Mouse (Mus musculus) liver, embryonic 12.5 days (tissue): ENCODE measurements around the gene Tada3. TPM values are rescaled to one million over a fixed set of nuclear protein-coding genes. Genes with fewer than 3 reads are reported as not detected.

Experiments used
- ATAC-seq: fragments of 200-750 bp; cut with Nextera tagmentation; 2 replicates; pipeline ENCODE4 v1.8.0; 2017; ENCODE audit warnings: moderate number of reproducible peaks, mild to moderate bottlenecking, moderate library complexity
- H3K27ac ChIP-seq: fragments of 300-500 bp; sonication (generic); 2 replicates; pipeline ENCODE4 v1.5.1; 2016; ENCODE audit warnings: mild to moderate bottlenecking
- H3K27me3 ChIP-seq: fragments of 300-500 bp; sonication (generic); replicated peaks from 2 replicates; pipeline ENCODE4 v1.6.1; 2016; ENCODE audit warnings: mild to moderate bottlenecking, moderate library complexity
- H3K36me3 ChIP-seq: fragments of 300-500 bp; sonication (generic); 2 replicates; pipeline ENCODE4 v1.6.1; 2016; ENCODE audit warnings: mild to moderate bottlenecking, moderate library complexity
- H3K4me1 ChIP-seq: fragments of 300-500 bp; sonication (generic); 2 replicates; pipeline ENCODE4 v1.6.1; 2016
- H3K4me2 ChIP-seq: fragments of 300-500 bp; sonication (generic); 2 replicates; pipeline ENCODE4 v1.6.1; 2016; ENCODE audit warnings: mild to moderate bottlenecking, moderate library complexity
- H3K4me3 ChIP-seq: fragments of 300-500 bp; sonication (generic); 2 replicates; pipeline ENCODE4 v1.5.1; 2016; ENCODE audit warnings: mild to moderate bottlenecking, moderate library complexity
- H3K9ac ChIP-seq: fragments of 300-500 bp; sonication (generic); 2 replicates; pipeline ENCODE4 v1.6.1; 2016; ENCODE audit warnings: mild to moderate bottlenecking, moderate library complexity
- H3K9me3 ChIP-seq: fragments of 300-500 bp; sonication (generic); replicated peaks from 2 replicates; pipeline ENCODE4 v1.6.1; 2016; ENCODE audit warnings: mild to moderate bottlenecking, moderate library complexity
- WGBS: fragments of 180-500 bp; shearing (Covaris S2); methylation state at CpG from one replicate; pipeline ENCODE4 v1.1.7; 2016; ENCODE audit not compliant: insufficient replicate concordance; 5-methylcytosine and 5-hydroxymethylcytosine counted together
- polyA plus RNA-seq: library from polyadenylated mRNA; unstranded; fragments of >200 nt; fragmentation: Nextera tagmentation; extraction: Ambion mirVana; gene quantifications from 2 replicates; pipeline ENCODE4 v1.2.1, GENCODE M21; 2016

The Tada3 gene
- polyA plus RNA-seq, 1 experiment from 2014 or later = 33.3 TPM

GRCm38 (mm10) chr6:113404649-113405448 lies 27.2 kb upstream of the Tada3 start:
- 72% methylated on average over 12 of the region's 12 CpGs for WGBS
- Histone ChIP-seq H3K36me3 (peaks cover 20% of the 10 kb centered on the region), H3K4me1 (peaks cover 3% of the 10 kb centered on the region; the same call in 1 of the 2 replicates), H3K9me3 (no peaks in the 10 kb centered on the region), H3K9ac (no peak overlapping the region), H3K4me3 (no peak overlapping the region), H3K27me3 (no peaks in the 10 kb centered on the region), H3K4me2 (no peak overlapping the region), H3K27ac (no peak overlapping the region)
- ATAC-seq = 0 out of 2 replicates have a peak, but pooled peaks have one; percentile 25

- H3K27ac ChIP-seq = no peak overlapping the region
- WGBS = 84% methylated on average over 13 of the region's 13 CpGs
- no peaks in the 10 kb centered on the region for H3K9me3 ChIP-seq
- H3K4me2 ChIP-seq = no peak overlapping the region
- ATAC-seq = no peak
- peaks cover 3% of the 10 kb centered on the region; the same call in 1 of the 2 replicates for H3K4me1 ChIP-seq
- H3K9ac ChIP-seq = no peak overlapping the region
- peaks cover 16% of the 10 kb centered on the region; the same call in 1 of the 2 replicates for H3K36me3 ChIP-seq
- H3K27me3 ChIP-seq = no peaks in the 10 kb centered on the region
- no peak overlapping the region for H3K4me3 ChIP-seq
Observed at GRCm38 (mm10) chr6:113402094-113402493, 24.4 kb upstream of the Tada3 start.

GRCm38 (mm10) chr6:113396270-113397030 lies 18.8 kb upstream of the Tada3 start:
- Histone ChIP-seq H3K36me3 (peaks cover 12% of the 10 kb centered on the region), H3K4me1 (peaks cover 17% of the 10 kb centered on the region), H3K9ac (no peak overlapping the region), H3K27me3 (peaks cover 21% of the 10 kb centered on the region), H3K4me2 (no peak overlapping the region), H3K9me3 (0 out of 2 replicates have a peak, but pooled peaks cover 2% of the 10 kb centered on the region), H3K4me3 (no peak overlapping the region), H3K27ac (no peak overlapping the region)
- no peak for ATAC-seq
- WGBS = 79% methylated on average over 10 of the region's 10 CpGs

GRCm38 (mm10) chr6:113395501-113395900 lies 17.8 kb upstream of the Tada3 start:
- WGBS = 83% methylated on average over 6 of the region's 6 CpGs
- no peak overlapping the region for H3K9ac ChIP-seq
- H3K4me2 ChIP-seq = no peak overlapping the region
- H3K27me3 ChIP-seq = peaks cover 27% of the 10 kb centered on the region
- no peak for ATAC-seq
- peaks cover 19% of the 10 kb centered on the region for H3K36me3 ChIP-seq
- H3K9me3 ChIP-seq = 0 out of 2 replicates have a peak, but pooled peaks cover 2% of the 10 kb centered on the region
- H3K4me1 ChIP-seq = peaks cover 18% of the 10 kb centered on the region
- H3K4me3 ChIP-seq = no peak overlapping the region
- no peak overlapping the region for H3K27ac ChIP-seq

- Histone ChIP-seq H3K4me3 (no peak overlapping the region), H3K27me3 (peaks cover 27% of the 10 kb centered on the region), H3K27ac (no peak overlapping the region), H3K9me3 (0 out of 2 replicates have a peak, but pooled peaks cover 2% of the 10 kb centered on the region), H3K9ac (no peak overlapping the region), H3K4me1 (peaks cover 18% of the 10 kb centered on the region), H3K4me2 (no peak overlapping the region), H3K36me3 (peaks cover 24% of the 10 kb centered on the region)
- WGBS = 88% methylated on average over 11 of the region's 11 CpGs
- ATAC-seq = no peak
Observed at GRCm38 (mm10) chr6:113394811-113395210, 17.1 kb upstream of the Tada3 start.

GRCm38 (mm10) chr6:113393951-113394350 lies 16.3 kb upstream of the Tada3 start:
- Histone ChIP-seq H3K4me3 (no peak overlapping the region), H3K36me3 (peaks cover 32% of the 10 kb centered on the region), H3K9me3 (0 out of 2 replicates have a peak, but pooled peaks cover 2% of the 10 kb centered on the region), H3K9ac (no peak overlapping the region), H3K27me3 (peaks cover 27% of the 10 kb centered on the region), H3K27ac (no peak overlapping the region), H3K4me1 (peaks cover 18% of the 10 kb centered on the region), H3K4me2 (no peak overlapping the region)
- no peak for ATAC-seq
- 71% methylated on average over 6 of the region's 6 CpGs for WGBS

GRCm38 (mm10) chr6:113392387-113393071 lies 14.8 kb upstream of the Tada3 start:
- H3K27ac ChIP-seq = no peak overlapping the region
- ATAC-seq = peak; percentile 69
- H3K4me1 ChIP-seq = peaks cover 18% of the 10 kb centered on the region
- peaks cover 27% of the 10 kb centered on the region for H3K27me3 ChIP-seq
- H3K4me3 ChIP-seq = peak overlapping the region; percentile 43
- 9% methylated on average over 51 of the region's 51 CpGs for WGBS
- peak overlapping the region; percentile 57 for H3K9ac ChIP-seq
- peaks cover 41% of the 10 kb centered on the region for H3K36me3 ChIP-seq
- 0 out of 2 replicates have a peak, but pooled peaks cover 2% of the 10 kb centered on the region for H3K9me3 ChIP-seq
- H3K4me2 ChIP-seq = peak overlapping the region; percentile 70

- WGBS = 20% methylated on average over 10 of the region's 10 CpGs
- Histone ChIP-seq H3K4me1 (peaks cover 18% of the 10 kb centered on the region), H3K36me3 (peaks cover 46% of the 10 kb centered on the region), H3K27ac (no peak overlapping the region), H3K27me3 (peaks cover 27% of the 10 kb centered on the region), H3K9ac (peak overlapping the region; percentile 57; the same call in 1 of the 2 replicates), H3K4me2 (peak overlapping the region; percentile 70), H3K4me3 (peak overlapping the region; percentile 43), H3K9me3 (0 out of 2 replicates have a peak, but pooled peaks cover 2% of the 10 kb centered on the region)
- ATAC-seq = 0 out of 2 replicates have a peak, but pooled peaks have one; percentile 4
Observed at GRCm38 (mm10) chr6:113392015-113392386, 14.3 kb upstream of the Tada3 start.

GRCm38 (mm10) chr6:113390715-113391114 lies 13.0 kb upstream of the Tada3 start:
- Histone ChIP-seq H3K4me2 (no peak overlapping the region), H3K4me3 (no peak overlapping the region), H3K9me3 (0 out of 2 replicates have a peak, but pooled peaks cover 2% of the 10 kb centered on the region), H3K9ac (no peak overlapping the region), H3K36me3 (peaks cover 59% of the 10 kb centered on the region), H3K27ac (no peak overlapping the region), H3K27me3 (peaks cover 27% of the 10 kb centered on the region), H3K4me1 (peaks cover 18% of the 10 kb centered on the region)
- ATAC-seq = no peak
- 82% methylated on average over 3 of the region's 3 CpGs for WGBS

- H3K27me3 ChIP-seq = peaks cover 27% of the 10 kb centered on the region
- H3K9ac ChIP-seq = peak within 1 kb of the TSS; percentile 24; the same call in 1 of the 2 replicates
- H3K4me1 ChIP-seq = peaks cover 18% of the 10 kb centered on the region
- H3K27ac ChIP-seq = no peak within 1 kb of the TSS
- no peak within 1 kb of the TSS for H3K4me3 ChIP-seq
- peaks cover 72% of the 10 kb centered on the region for H3K36me3 ChIP-seq
- no peak for ATAC-seq
- no peaks in the 10 kb centered on the region for H3K9me3 ChIP-seq
- H3K4me2 ChIP-seq = no peak within 1 kb of the TSS
- WGBS = 79% methylated on average over 8 of the region's 8 CpGs
Observed at GRCm38 (mm10) chr6:113388960-113389359, 11.3 kb upstream of the Tada3 start, which contains the start of gene Ttll3. Gene Ttll3, plus strand, starts transcription at chr6:113389260.

- no peak for ATAC-seq
- Histone ChIP-seq H3K9ac (no peak overlapping the region), H3K4me2 (no peak overlapping the region), H3K9me3 (no peaks in the 10 kb centered on the region), H3K36me3 (peaks cover 100% of the 10 kb centered on the region), H3K4me3 (no peak overlapping the region), H3K4me1 (peaks cover 4% of the 10 kb centered on the region; the same call in 1 of the 2 replicates), H3K27me3 (0 out of 2 replicates have a peak, but pooled peaks cover 3% of the 10 kb centered on the region), H3K27ac (no peak overlapping the region)
- WGBS = 75% methylated on average over 3 of the region's 3 CpGs
Observed at GRCm38 (mm10) chr6:113386025-113386424, 8.3 kb upstream of the Tada3 start.
